Mouse (Mus musculus) C2C12 (cell line): ENCODE measurements around the gene Zkscan17. TPM values are rescaled to one million over a fixed set of nuclear protein-coding genes. Genes with fewer than 3 reads are reported as not detected.

Source experiments
- H3K27me3 ChIP-seq: one replicate; pipeline ENCODE4 v1.6.1; 2011; ENCODE audit not compliant: control insufficient read depth, insufficient read depth, insufficient read length
- H3K36me3 ChIP-seq: one replicate; pipeline ENCODE4 v1.6.1; 2011; ENCODE audit not compliant: control insufficient read depth, insufficient read depth
- H3K4me3 ChIP-seq: one replicate; pipeline ENCODE4 v1.5.1; 2011; ENCODE audit warnings: mild to moderate bottlenecking, control low read depth; ENCODE audit not compliant: poor library complexity, insufficient read depth, severe bottlenecking
- H3K79me2 ChIP-seq: one replicate; pipeline ENCODE4 v1.6.1; 2011; ENCODE audit not compliant: control insufficient read depth, insufficient read depth
- H3K79me3 ChIP-seq: one replicate; pipeline ENCODE4 v1.6.1; 2011; ENCODE audit warnings: low read depth, control low read depth
- H3ac ChIP-seq: one replicate; pipeline ENCODE3; 2011; ENCODE audit warnings: low read depth; ENCODE audit not compliant: control insufficient read depth, insufficient read length
- CEBPB ChIP-seq: IDR thresholded peaks from one replicate; pipeline ENCODE4 v1.6.1; 2011; ENCODE audit warnings: low read depth, mild to moderate bottlenecking, control low read depth, moderate library complexity
- CTCF ChIP-seq: IDR thresholded peaks from one replicate; pipeline ENCODE4 v1.5.1; 2011; ENCODE audit not compliant: control insufficient read depth, insufficient read depth, insufficient read length
- FOSL1 ChIP-seq: IDR thresholded peaks from one replicate; pipeline ENCODE4 v1.8.0; 2011; ENCODE audit warnings: mild to moderate bottlenecking, low read length; ENCODE audit not compliant: poor library complexity, insufficient read depth, severe bottlenecking
- MAX ChIP-seq: IDR thresholded peaks from one replicate; pipeline ENCODE4 v1.6.1; 2011; ENCODE audit warnings: mild to moderate bottlenecking, control low read depth
- MYOD1 ChIP-seq: IDR thresholded peaks from one replicate; pipeline ENCODE4 v1.6.1; 2011; ENCODE audit warnings: low read depth; ENCODE audit not compliant: control insufficient read depth, insufficient read length
- MYOG ChIP-seq: IDR thresholded peaks from one replicate; pipeline ENCODE4 v1.6.1; 2011; ENCODE audit not compliant: control insufficient read depth, insufficient read length; ENCODE audit errors: extremely low read depth
- USF1 ChIP-seq: IDR thresholded peaks from one replicate; pipeline ENCODE4 v1.6.1; 2011; ENCODE audit warnings: low read depth, mild to moderate bottlenecking, control low read depth, moderate library complexity
- polyA plus RNA-seq: library from polyadenylated mRNA; unstranded; fragments of >200 nt; fragmentation: generic; extraction: Trizol; gene quantifications from one replicate; pipeline ENCODE4 v1.2.1, GENCODE M21; 2012; ENCODE audit warnings: missing spikeins

The Zkscan17 gene
- polyA plus RNA-seq, 1 experiment: 21.5 TPM

- Histone ChIP-seq H3K27me3 (no peaks in the 10 kb centered on the region), H3K36me3 (no peaks in the 10 kb centered on the region), H3K79me2 (no peaks in the 10 kb centered on the region), H3K79me3 (no peaks in the 10 kb centered on the region), H3ac (no peak overlapping the region), H3K4me3 (no peak overlapping the region)
- no peak for TF ChIP-seq USF1
- no peak for TF ChIP-seq MYOG
- no peak for TF ChIP-seq MYOD1
- TF ChIP-seq CEBPB: no peak
- no peak for TF ChIP-seq CTCF
- no peak for TF ChIP-seq MAX
- no peak for TF ChIP-seq FOSL1
These were observed 9.1 kb downstream of the Zkscan17 start for GRCm38 (mm10) chr11:59517441-59517840.

DNA sequence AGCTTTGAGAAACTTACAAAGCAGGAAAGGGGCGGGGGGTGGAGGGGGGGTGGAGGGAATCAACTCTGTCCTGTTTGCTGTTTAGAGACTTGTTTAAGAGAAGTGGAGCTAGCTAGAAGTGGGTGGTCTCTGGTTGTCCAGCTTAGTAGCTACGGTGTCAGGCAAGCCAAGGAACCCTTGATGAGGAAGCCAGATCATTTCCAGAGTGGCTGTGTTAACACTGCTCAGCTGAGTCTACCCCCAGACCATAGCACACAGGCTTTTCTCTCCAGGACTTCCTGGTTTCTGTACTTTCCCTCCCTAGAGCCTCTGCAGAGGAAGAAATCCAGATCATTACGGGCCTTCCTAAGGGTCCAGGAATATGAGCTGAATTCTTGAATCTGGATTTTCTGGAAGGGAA, 11.8 kb downstream of the Zkscan17 start:
- H3K36me3 ChIP-seq: peaks cover 3% of the 10 kb centered on the region
- no peaks in the 10 kb centered on the region for H3K79me2 ChIP-seq
- no peak for TF ChIP-seq FOSL1
- TF ChIP-seq MYOD1: no peak
- TF ChIP-seq CTCF: no peak
- no peak for TF ChIP-seq MAX
- no peak for TF ChIP-seq USF1
- TF ChIP-seq CEBPB: no peak
- no peak for TF ChIP-seq MYOG
- H3K4me3 ChIP-seq: no peak overlapping the region
- H3ac ChIP-seq: no peak overlapping the region
- no peaks in the 10 kb centered on the region for H3K79me3 ChIP-seq
- H3K27me3 ChIP-seq: no peaks in the 10 kb centered on the region

GRCm38 (mm10) chr11:59514381-59514780, 12.2 kb downstream of the Zkscan17 start:
- Histone ChIP-seq H3K36me3 (peaks cover 3% of the 10 kb centered on the region), H3K27me3 (no peaks in the 10 kb centered on the region), H3K79me2 (no peaks in the 10 kb centered on the region), H3K79me3 (no peaks in the 10 kb centered on the region), H3K4me3 (no peak overlapping the region), H3ac (no peak overlapping the region)
- no peak for TF ChIP-seq MYOG
- no peak for TF ChIP-seq MYOD1
- TF ChIP-seq USF1: no peak
- TF ChIP-seq FOSL1: no peak
- no peak for TF ChIP-seq CTCF
- no peak for TF ChIP-seq CEBPB
- no peak for TF ChIP-seq MAX

DNA sequence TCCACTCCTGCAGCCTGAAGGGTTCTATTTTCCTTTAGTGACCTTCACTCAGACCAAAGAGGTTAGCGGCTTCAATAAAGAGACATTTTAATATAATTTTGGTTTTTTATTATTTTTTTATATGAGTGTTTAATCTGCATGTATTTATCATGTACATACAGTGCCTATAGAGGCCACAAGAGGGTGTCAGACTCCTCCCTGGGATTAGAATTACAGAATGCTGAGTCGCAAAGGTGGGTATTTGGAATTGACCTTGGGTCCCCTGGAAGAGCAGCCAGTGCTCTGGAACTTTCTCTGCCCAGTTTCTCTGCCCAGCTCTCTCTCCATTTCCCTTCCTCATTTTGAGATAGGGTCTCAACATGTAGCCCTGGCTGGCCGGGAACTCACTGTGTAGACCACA, 13.0 kb downstream of the Zkscan17 start:
- TF ChIP-seq MYOG (no peak), CTCF (no peak), FOSL1 (no peak), CEBPB (no peak), MYOD1 (no peak), USF1 (no peak), MAX (no peak)
- Histone ChIP-seq H3ac (no peak overlapping the region), H3K79me3 (no peaks in the 10 kb centered on the region), H3K27me3 (no peaks in the 10 kb centered on the region), H3K36me3 (peaks cover 3% of the 10 kb centered on the region), H3K4me3 (no peak overlapping the region), H3K79me2 (no peaks in the 10 kb centered on the region)

DNA sequence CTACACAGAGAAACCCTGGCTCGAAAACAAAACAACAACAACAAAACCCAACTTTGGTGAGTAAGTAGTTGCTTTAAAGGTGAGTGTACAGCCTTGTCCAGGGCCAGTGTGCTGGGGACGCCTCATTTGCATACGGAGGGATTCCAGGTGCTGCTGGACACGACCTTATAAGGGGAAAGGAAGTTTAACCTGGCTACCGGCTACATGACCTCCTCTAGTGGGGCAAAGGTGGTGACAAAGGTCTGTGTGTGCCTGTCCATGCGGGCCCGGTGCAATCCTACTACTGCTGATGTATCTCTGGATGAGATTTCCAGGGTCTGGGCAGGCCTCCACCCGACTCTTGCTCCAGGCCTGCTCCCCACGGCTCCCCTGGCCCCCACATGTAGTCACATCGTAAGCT, 13.8 kb downstream of the Zkscan17 start:
- TF ChIP-seq FOSL1 (no peak), USF1 (no peak), MYOG (no peak), MYOD1 (no peak), CTCF (no peak), MAX (no peak), CEBPB (no peak)
- H3K4me3 ChIP-seq: no peak overlapping the region
- peaks cover 4% of the 10 kb centered on the region for H3K79me2 ChIP-seq
- H3K27me3 ChIP-seq: no peaks in the 10 kb centered on the region
- H3K79me3 ChIP-seq: no peaks in the 10 kb centered on the region
- peaks cover 3% of the 10 kb centered on the region for H3K36me3 ChIP-seq
- no peak overlapping the region for H3ac ChIP-seq

GRCm38 (mm10) chr11:59511558-59511957, 15.0 kb downstream of the Zkscan17 start:
- H3K79me3 ChIP-seq: no peaks in the 10 kb centered on the region
- peaks cover 3% of the 10 kb centered on the region for H3K36me3 ChIP-seq
- H3K4me3 ChIP-seq: no peak overlapping the region
- peaks cover 16% of the 10 kb centered on the region for H3K79me2 ChIP-seq
- H3K27me3 ChIP-seq: no peaks in the 10 kb centered on the region
- H3ac ChIP-seq: no peak overlapping the region
- no peak for TF ChIP-seq MYOG
- no peak for TF ChIP-seq CEBPB
- no peak for TF ChIP-seq USF1
- no peak for TF ChIP-seq FOSL1
- TF ChIP-seq MAX: no peak
